Mouse (Mus musculus): ENCODE results near the gene Phc3.

The Phc3 gene

GRCm38 (mm10) chr3:30969104-30969581 lies at the start of gene Phc3:
Gene Phc3, minus strand, starts transcription at chr3:30969415.
- peak; percentile 94 for DNase-seq (ENCODE audit: low spot score)

DNA sequence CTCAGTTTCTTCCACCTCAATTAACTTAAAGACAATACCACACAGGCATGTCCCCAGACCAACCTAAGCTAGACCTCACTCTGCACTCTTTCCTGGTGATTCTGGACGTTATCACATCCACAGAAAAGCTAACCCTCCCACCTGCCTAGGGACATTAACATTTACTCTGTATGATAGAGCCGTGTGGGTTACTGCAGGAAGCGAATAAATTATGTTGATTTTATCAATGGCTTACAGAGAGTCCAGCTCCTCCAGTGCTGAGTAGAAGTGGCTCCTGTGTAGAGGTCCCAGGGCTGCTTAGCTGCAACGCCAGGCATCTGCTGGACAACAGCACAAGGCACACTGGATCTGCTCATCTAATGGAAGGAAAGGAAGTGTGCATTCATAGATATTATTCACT lies 48.4 kb upstream of the Phc3 start:
- DNase-seq (ENCODE audit: low spot score), result no peak

DNA sequence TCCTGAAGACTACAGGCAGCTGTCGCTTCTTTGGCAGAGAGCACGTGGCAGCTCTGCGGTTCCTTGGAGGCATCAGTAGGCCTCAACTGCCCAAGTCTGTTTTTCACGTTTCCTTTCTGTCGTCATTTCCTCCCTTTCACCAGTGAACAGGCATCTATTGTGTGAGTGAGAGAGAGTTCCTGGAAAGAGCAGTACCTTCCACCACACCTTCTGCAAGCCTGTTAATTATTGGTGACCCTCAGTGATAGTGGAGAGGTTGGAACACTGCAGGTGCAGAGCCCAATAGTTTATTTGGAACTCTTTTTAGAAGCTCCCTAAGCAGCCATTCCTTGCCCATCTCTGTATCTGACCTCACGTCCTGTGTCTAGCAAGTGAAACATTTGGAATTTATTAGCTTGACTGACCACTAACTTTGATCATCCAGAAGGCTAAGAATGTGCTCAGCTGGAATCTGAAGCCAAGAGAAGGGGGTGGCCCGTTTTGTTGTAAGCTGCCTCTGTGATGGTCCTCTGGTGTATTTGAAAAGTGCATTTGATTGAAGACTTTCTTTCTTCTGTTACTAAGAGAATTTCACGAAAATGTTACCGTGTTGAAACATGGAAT lies 47.5 kb upstream of the Phc3 start:
- DNase-seq (ENCODE audit: low spot score), result no peak

GRCm38 (mm10) chr3:31015682-31016443 lies 46.6 kb upstream of the Phc3 start:
- DNase-seq (ENCODE audit: low spot score), result no peak

DNA sequence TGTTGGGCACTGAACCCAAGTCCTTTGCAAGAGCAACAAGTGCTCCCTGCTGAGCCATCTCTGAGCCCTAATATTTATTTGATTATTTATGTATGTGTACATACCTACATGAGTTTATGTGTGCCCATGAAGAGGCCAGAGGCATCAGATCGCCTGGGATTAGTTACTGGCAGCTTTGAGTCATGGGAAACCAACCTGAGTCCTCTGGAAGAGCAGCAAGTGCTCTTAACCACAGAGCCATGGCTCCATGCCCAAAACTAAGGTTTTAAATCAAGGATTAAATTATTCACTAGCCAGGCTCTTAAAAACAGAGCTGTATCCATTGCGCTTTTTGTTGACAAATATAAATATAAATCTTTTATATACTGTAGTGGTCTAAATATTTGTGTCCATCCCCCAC lies 45.2 kb upstream of the Phc3 start:
- DNase-seq (ENCODE audit: low spot score), result no peak

- DNase-seq (ENCODE audit: low spot score), result no peak
Measured at GRCm38 (mm10) chr3:31004320-31005209, 35.4 kb upstream of the Phc3 start.

- no peak for DNase-seq (ENCODE audit: low spot score)
Measured at GRCm38 (mm10) chr3:31001048-31001676, 31.9 kb upstream of the Phc3 start.

DNA sequence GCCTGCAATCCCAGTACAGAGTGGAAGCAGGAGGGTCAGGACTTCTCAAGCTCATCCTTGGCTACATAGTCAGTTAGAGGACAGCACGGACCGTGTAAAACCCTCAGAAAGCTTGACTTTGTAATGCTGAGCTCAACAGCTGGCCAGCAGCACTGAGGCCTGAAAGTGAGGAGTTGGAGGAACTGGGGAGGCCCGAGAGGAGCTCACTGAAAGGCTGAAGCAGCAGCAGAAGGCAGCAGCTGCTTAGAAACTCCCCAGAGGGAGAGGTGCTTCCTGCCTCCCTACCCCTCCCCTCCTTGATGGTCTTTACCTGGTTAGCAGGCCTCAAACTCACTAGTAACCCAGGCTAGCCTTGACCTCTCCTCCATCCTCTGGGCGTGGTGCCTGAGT lies 30.8 kb upstream of the Phc3 start:
- DNase-seq (ENCODE audit: low spot score), result no peak

GRCm38 (mm10) chr3:30999401-31000017 lies 30.3 kb upstream of the Phc3 start:
- no peak for DNase-seq (ENCODE audit: low spot score)

- DNase-seq (ENCODE audit: low spot score), result no peak
Measured at GRCm38 (mm10) chr3:30996688-30997014, 27.4 kb upstream of the Phc3 start.

GRCm38 (mm10) chr3:30995899-30996687 lies 26.9 kb upstream of the Phc3 start:
- DNase-seq (ENCODE audit: low spot score), result no peak

- DNase-seq (ENCODE audit: low spot score), result peak; percentile 92
Measured at GRCm38 (mm10) chr3:30995283-30995898, 26.2 kb upstream of the Phc3 start, which contains the start of gene Prkci. Gene Prkci, plus strand, starts transcription at chr3:30995747.

DNA sequence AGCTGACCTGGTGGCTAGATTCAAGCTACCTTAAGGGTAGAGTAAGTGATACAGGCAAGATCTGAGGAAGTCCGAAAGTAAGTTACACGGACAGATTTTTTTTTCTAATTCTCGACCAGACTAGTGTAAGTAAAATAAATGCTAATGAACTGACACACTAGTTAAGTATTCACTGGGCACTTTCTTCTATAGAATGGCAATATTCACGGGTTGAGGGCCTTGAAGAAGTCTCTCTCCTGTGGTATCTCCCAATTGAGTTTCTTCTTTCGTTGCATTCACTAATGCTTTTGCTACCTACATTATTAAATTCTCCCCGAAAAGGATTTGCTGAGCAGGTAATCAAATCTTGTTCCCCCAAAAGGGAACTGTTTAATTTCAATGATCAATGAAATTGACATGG lies 25.6 kb upstream of the Phc3 start:
- DNase-seq (ENCODE audit: low spot score), result no peak

- DNase-seq (ENCODE audit: low spot score), result no peak
Measured at GRCm38 (mm10) chr3:30993066-30993573, 23.9 kb upstream of the Phc3 start.

GRCm38 (mm10) chr3:30992161-30992560 lies 22.9 kb upstream of the Phc3 start:
- no peak for DNase-seq (ENCODE audit: low spot score)

GRCm38 (mm10) chr3:30987396-30988318 lies 18.4 kb upstream of the Phc3 start:
- DNase-seq (ENCODE audit: low spot score), result no peak

DNA sequence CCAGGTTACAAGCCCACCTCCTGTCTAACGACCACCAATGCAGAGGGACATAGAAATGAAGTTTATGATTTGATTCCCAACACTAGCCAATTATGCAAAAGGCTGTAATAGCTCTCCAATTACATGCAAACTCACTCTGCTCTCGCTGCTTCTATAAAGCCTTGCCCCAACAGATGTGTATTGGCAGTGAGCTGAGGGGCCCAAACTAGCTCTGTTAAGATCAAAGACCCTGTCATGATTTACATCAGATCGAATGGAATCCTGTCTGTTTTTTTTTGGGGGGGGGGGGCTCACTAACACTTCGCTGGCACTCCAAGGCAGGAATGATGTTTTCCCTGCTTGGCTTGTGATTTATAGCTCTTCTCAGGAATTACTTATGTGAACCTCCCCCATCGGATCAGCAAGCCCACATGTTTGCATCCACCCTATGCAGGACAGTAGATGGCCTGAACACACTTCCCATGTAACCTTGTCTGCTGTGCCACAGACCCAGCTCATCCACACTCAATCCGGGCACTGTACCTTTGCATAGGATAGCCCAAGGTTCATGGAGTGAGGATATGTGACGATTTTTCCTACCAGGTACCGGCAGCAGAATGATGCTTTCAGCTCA lies 13.8 kb upstream of the Phc3 start:
- DNase-seq (ENCODE audit: low spot score), result no peak

DNA sequence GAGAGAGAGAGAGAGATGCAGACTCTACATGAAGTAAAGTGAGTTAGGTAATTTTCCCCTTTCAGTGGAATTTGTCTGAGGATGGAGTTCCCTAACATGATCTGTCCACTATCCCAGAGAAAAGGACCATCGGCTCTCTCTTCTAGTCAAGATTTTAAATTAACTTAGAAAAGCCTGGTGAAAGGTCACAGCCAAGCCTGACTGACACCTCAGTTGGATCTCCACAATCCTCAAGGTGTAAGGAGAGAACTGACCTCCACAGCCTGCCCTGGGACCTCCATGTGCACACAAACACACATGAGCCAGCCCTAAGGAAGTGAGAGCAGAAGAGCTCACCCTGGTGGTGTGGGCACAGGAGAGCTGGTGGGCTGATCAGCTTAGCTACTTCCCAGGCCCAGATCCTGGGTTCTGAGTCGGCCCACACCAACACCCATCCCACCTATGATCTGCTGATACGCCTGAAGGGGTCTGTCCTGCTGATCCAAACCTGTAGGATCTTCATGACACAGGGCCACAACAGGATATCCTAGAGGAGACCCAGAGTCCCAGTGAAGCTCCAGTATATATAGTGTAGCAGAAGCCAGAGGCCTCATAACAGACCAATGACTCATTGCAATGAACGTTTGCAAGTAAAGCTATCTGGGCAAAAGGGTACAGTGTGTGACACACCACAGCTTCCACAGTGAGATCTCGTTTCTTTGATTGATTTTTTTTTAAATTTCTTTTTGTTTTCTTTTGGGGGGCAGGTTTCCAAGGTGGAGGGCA lies 12.6 kb upstream of the Phc3 start:
- no peak for DNase-seq (ENCODE audit: low spot score)
